Mouse (Mus musculus): Measurements from ENCODE around the gene Tcf15. TPM values are rescaled to one million over a fixed set of nuclear protein-coding genes. Genes with fewer than 3 reads are reported as not detected.
A peak's percentile ranks its signal among the peaks of the same experiment; 100 is the strongest.

The Tcf15 gene
- polyA plus RNA-seq, 1 experiment from 2014 or later, result 10.3 TPM

- WGBS, result 65% methylated on average over 6 of the region's 6 CpGs
- no peaks in the 10 kb centered on the region for H3K9me3 ChIP-seq
- peaks cover 34% of the 10 kb centered on the region for H3K27me3 ChIP-seq (replicated peaks; ENCODE audit: low read depth, poor library complexity, severe bottlenecking)
- H3K4me3 ChIP-seq, result no peak overlapping the region
- no peaks in the 10 kb centered on the region for H3K36me3 ChIP-seq (replicated peaks)
- DNase-seq (ENCODE audit: low spot score), result no peak
- no peak overlapping the region; the same call in 1 of the 2 replicates for H3K27ac ChIP-seq (replicated peaks)
- H3K4me1 ChIP-seq, result peaks cover 25% of the 10 kb centered on the region
These were observed 7.0 kb downstream of the Tcf15 start for GRCm38 (mm10) chr2:152150373-152150772.

GRCm38 (mm10) chr2:152153361-152153760 is 10.0 kb downstream of the Tcf15 start:
- 23% methylated on average over 3 of the region's 3 CpGs for WGBS
- no peaks in the 10 kb centered on the region for H3K36me3 ChIP-seq (replicated peaks)
- no peak overlapping the region for H3K4me3 ChIP-seq
- DNase-seq (ENCODE audit: low spot score), result no peak
- H3K9me3 ChIP-seq, result no peaks in the 10 kb centered on the region
- H3K4me1 ChIP-seq, result peaks cover 29% of the 10 kb centered on the region
- peaks cover 4% of the 10 kb centered on the region for H3K27me3 ChIP-seq (replicated peaks; ENCODE audit: low read depth, poor library complexity, severe bottlenecking)
- H3K27ac ChIP-seq (replicated peaks), result peak overlapping the region; percentile 48; the same call in 1 of the 2 replicates

- Histone ChIP-seq H3K9me3 (0 out of 2 replicates have a peak, but pooled peaks cover 7% of the 10 kb centered on the region), H3K27ac (replicated peaks) (peak overlapping the region; percentile 67), H3K27me3 (replicated peaks; ENCODE audit: low read depth, poor library complexity, severe bottlenecking) (no peaks in the 10 kb centered on the region), H3K4me1 (peaks cover 19% of the 10 kb centered on the region), H3K4me3 (no peak overlapping the region), H3K36me3 (replicated peaks) (no peaks in the 10 kb centered on the region)
- DNase-seq (ENCODE audit: low spot score), result no peak
- WGBS, result 48% methylated on average over 7 of the region's 7 CpGs
These were observed 12.2 kb downstream of the Tcf15 start for GRCm38 (mm10) chr2:152155414-152156208.

GRCm38 (mm10) chr2:152156471-152156870 is 13.1 kb downstream of the Tcf15 start:
- peaks cover 19% of the 10 kb centered on the region for H3K4me1 ChIP-seq
- no peaks in the 10 kb centered on the region for H3K27me3 ChIP-seq (replicated peaks; ENCODE audit: low read depth, poor library complexity, severe bottlenecking)
- WGBS, result 85% methylated on average over 6 of the region's 6 CpGs
- H3K27ac ChIP-seq (replicated peaks), result no peak overlapping the region
- no peaks in the 10 kb centered on the region for H3K36me3 ChIP-seq (replicated peaks)
- DNase-seq (ENCODE audit: low spot score), result no peak
- no peak overlapping the region for H3K4me3 ChIP-seq
- 0 out of 2 replicates have a peak, but pooled peaks cover 7% of the 10 kb centered on the region for H3K9me3 ChIP-seq

GRCm38 (mm10) chr2:152159487-152159886 is 16.1 kb downstream of the Tcf15 start:
- Histone ChIP-seq H3K4me3 (no peak overlapping the region), H3K27ac (replicated peaks) (no peak overlapping the region), H3K36me3 (replicated peaks) (no peaks in the 10 kb centered on the region), H3K27me3 (replicated peaks; ENCODE audit: low read depth, poor library complexity, severe bottlenecking) (no peaks in the 10 kb centered on the region), H3K9me3 (0 out of 2 replicates have a peak, but pooled peaks cover 7% of the 10 kb centered on the region), H3K4me1 (peaks cover 14% of the 10 kb centered on the region)
- WGBS, result 84% methylated on average over 1 of the region's 1 CpGs
- no peak for DNase-seq (ENCODE audit: low spot score)

GRCm38 (mm10) chr2:152166257-152166656 is 22.9 kb downstream of the Tcf15 start:
- Histone ChIP-seq H3K27me3 (replicated peaks; ENCODE audit: low read depth, poor library complexity, severe bottlenecking) (no peaks in the 10 kb centered on the region), H3K9me3 (no peaks in the 10 kb centered on the region), H3K36me3 (replicated peaks) (no peaks in the 10 kb centered on the region), H3K4me3 (no peak overlapping the region), H3K4me1 (peaks cover 13% of the 10 kb centered on the region), H3K27ac (replicated peaks) (no peak overlapping the region)
- 89% methylated on average over 6 of the region's 6 CpGs for WGBS
- DNase-seq (ENCODE audit: low spot score), result no peak

- Histone ChIP-seq H3K9me3 (no peaks in the 10 kb centered on the region), H3K4me3 (no peak overlapping the region), H3K4me1 (peaks cover 13% of the 10 kb centered on the region), H3K36me3 (replicated peaks) (no peaks in the 10 kb centered on the region), H3K27me3 (replicated peaks; ENCODE audit: low read depth, poor library complexity, severe bottlenecking) (no peaks in the 10 kb centered on the region), H3K27ac (replicated peaks) (0 out of 2 replicates have a peak overlapping the region, but pooled peaks have one; percentile 1)
- DNase-seq (ENCODE audit: low spot score), result peak; percentile 68
- WGBS, result 43% methylated on average over 8 of the region's 8 CpGs
These were observed 24.5 kb downstream of the Tcf15 start for GRCm38 (mm10) chr2:152167851-152168290.

- no peaks in the 10 kb centered on the region for H3K27me3 ChIP-seq (replicated peaks; ENCODE audit: low read depth, poor library complexity, severe bottlenecking)
- no peak overlapping the region for H3K4me3 ChIP-seq
- WGBS, result 92% methylated on average over 1 of the region's 1 CpGs
- H3K9me3 ChIP-seq, result no peaks in the 10 kb centered on the region
- DNase-seq (ENCODE audit: low spot score), result no peak
- H3K4me1 ChIP-seq, result peaks cover 13% of the 10 kb centered on the region
- no peak overlapping the region for H3K27ac ChIP-seq (replicated peaks)
- no peaks in the 10 kb centered on the region for H3K36me3 ChIP-seq (replicated peaks)
These were observed 26.0 kb downstream of the Tcf15 start for GRCm38 (mm10) chr2:152169377-152169776.

GRCm38 (mm10) chr2:152174861-152175260 is 31.5 kb downstream of the Tcf15 start:
- WGBS, result 94% methylated on average over 3 of the region's 3 CpGs
- Histone ChIP-seq H3K27ac (replicated peaks) (no peak overlapping the region), H3K36me3 (replicated peaks) (no peaks in the 10 kb centered on the region), H3K4me3 (no peak overlapping the region), H3K27me3 (replicated peaks; ENCODE audit: low read depth, poor library complexity, severe bottlenecking) (peaks cover 28% of the 10 kb centered on the region), H3K9me3 (no peaks in the 10 kb centered on the region), H3K4me1 (peaks cover 11% of the 10 kb centered on the region)
- no peak for DNase-seq (ENCODE audit: low spot score)

GRCm38 (mm10) chr2:152176659-152177058 is 33.3 kb downstream of the Tcf15 start:
- Histone ChIP-seq H3K27ac (replicated peaks) (no peak overlapping the region), H3K36me3 (replicated peaks) (no peaks in the 10 kb centered on the region), H3K27me3 (replicated peaks; ENCODE audit: low read depth, poor library complexity, severe bottlenecking) (peaks cover 28% of the 10 kb centered on the region), H3K9me3 (no peaks in the 10 kb centered on the region), H3K4me1 (peaks cover 18% of the 10 kb centered on the region), H3K4me3 (no peak overlapping the region)
- WGBS, result 85% methylated on average over 6 of the region's 6 CpGs
- no peak for DNase-seq (ENCODE audit: low spot score)

- Histone ChIP-seq H3K4me1 (peaks cover 18% of the 10 kb centered on the region), H3K9me3 (no peaks in the 10 kb centered on the region), H3K36me3 (replicated peaks) (no peaks in the 10 kb centered on the region), H3K4me3 (peak overlapping the region; percentile 43), H3K27ac (replicated peaks) (peak overlapping the region; percentile 62), H3K27me3 (replicated peaks; ENCODE audit: low read depth, poor library complexity, severe bottlenecking) (peaks cover 28% of the 10 kb centered on the region)
- DNase-seq (ENCODE audit: low spot score), result peak; percentile 56
- 8% methylated on average over 24 of the region's 24 CpGs for WGBS
These were observed 33.9 kb downstream of the Tcf15 start for GRCm38 (mm10) chr2:152177162-152177805.

GRCm38 (mm10) chr2:152177806-152178170 is 34.4 kb downstream of the Tcf15 start:
- DNase-seq (ENCODE audit: low spot score), result no peak
- Histone ChIP-seq H3K4me1 (peaks cover 18% of the 10 kb centered on the region), H3K4me3 (no peak overlapping the region), H3K36me3 (replicated peaks) (no peaks in the 10 kb centered on the region), H3K9me3 (no peaks in the 10 kb centered on the region), H3K27me3 (replicated peaks; ENCODE audit: low read depth, poor library complexity, severe bottlenecking) (peaks cover 28% of the 10 kb centered on the region), H3K27ac (replicated peaks) (peak overlapping the region; percentile 62; the same call in 1 of the 2 replicates)
- WGBS, result 70% methylated on average over 6 of the region's 6 CpGs

GRCm38 (mm10) chr2:152178345-152178744 is 35.0 kb downstream of the Tcf15 start:
- 85% methylated on average over 3 of the region's 3 CpGs for WGBS
- no peak overlapping the region for H3K27ac ChIP-seq (replicated peaks)
- DNase-seq (ENCODE audit: low spot score), result no peak

More at GRCm38 (mm10) chr2:152178345-152178744, 35.0 kb downstream of the Tcf15 start:
- H3K4me3 ChIP-seq, result no peak overlapping the region
- H3K27me3 ChIP-seq (replicated peaks; ENCODE audit: low read depth, poor library complexity, severe bottlenecking), result peaks cover 28% of the 10 kb centered on the region
- peaks cover 18% of the 10 kb centered on the region for H3K4me1 ChIP-seq
- H3K36me3 ChIP-seq (replicated peaks), result no peaks in the 10 kb centered on the region
- no peaks in the 10 kb centered on the region for H3K9me3 ChIP-seq

Measured in embryonic facial prominence, embryonic 10.5 days (tissue).